In genomic region chr12:99220333-99220732, GRCm38 (mm10) we compare ENCODE assay signal across 9 mouse cellular contexts.
DNase-seq lines count a peak whose midpoint lies in the region; ATAC-seq and TF ChIP-seq lines count a peak whose summit lies in the region.
"Had no signal": no experiment of that assay in that cellular context is flagged by ENCODE, and none has a peak within 500 bp of the region (broad histone marks: within the 10 kb centered on the region; RNA-seq: fewer than 3 reads in every experiment).

No protein-coding gene starts in this region.

- no peak overlapping the region for H3K4me3 ChIP-seq in kidney, postnatal 0 days (replicated peaks; ENCODE audit: low read depth, low read length)
- H3K4me3 ChIP-seq in kidney, embryonic 14.5 days (ENCODE audit: low read length): no peak overlapping the region
- H3K4me3 ChIP-seq in forebrain, embryonic 15.5 days: no peak overlapping the region
- no peak overlapping the region for H3K4me3 ChIP-seq in limb, embryonic 10.5 days
- H3K4me3 ChIP-seq in heart, embryonic 10.5 days: no peak overlapping the region
- H3K4me3 ChIP-seq: embryonic facial prominence, embryonic 13.5 days had no signal

- TF ChIP-seq CTCF in kidney, postnatal 0 days (IDR thresholded peaks at IDR 0.05; ENCODE audit: low read depth): no peak

- no peak overlapping the region for H3K9ac ChIP-seq in kidney, postnatal 0 days (ENCODE audit: low read depth, low read length)
- H3K9ac ChIP-seq in kidney, embryonic 14.5 days (ENCODE audit: low read depth, low read length): no peak overlapping the region
- no peak overlapping the region for H3K9ac ChIP-seq in forebrain, embryonic 15.5 days (replicated peaks)
- H3K9ac ChIP-seq: embryonic facial prominence, embryonic 13.5 days had no signal

- WGBS in kidney, postnatal 0 days: 42% methylated on average over 8 of the region's 8 CpGs
- 31% methylated on average over 8 of the region's 8 CpGs for WGBS in kidney, embryonic 14.5 days
- WGBS in forebrain, embryonic 15.5 days: 4% methylated on average over 8 of the region's 8 CpGs
- WGBS in limb, embryonic 10.5 days: 34% methylated on average over 8 of the region's 8 CpGs
- WGBS in heart, embryonic 10.5 days: 80% methylated on average over 8 of the region's 8 CpGs

- ATAC-seq in kidney, postnatal 0 days (replicated peaks; ENCODE audit: low FRiP score, low read depth): no peak
- ATAC-seq in kidney, embryonic 14.5 days (ENCODE audit: low FRiP score, low TSS enrichment): no peak
- ATAC-seq in forebrain, embryonic 15.5 days (replicated peaks): peak; percentile 49

- H3K9me3 ChIP-seq in kidney, postnatal 0 days (replicated peaks; ENCODE audit: low read length): no peaks in the 10 kb centered on the region
- no peaks in the 10 kb centered on the region for H3K9me3 ChIP-seq in kidney, embryonic 14.5 days (ENCODE audit: control insufficient read depth, low read length)
- H3K9me3 ChIP-seq in forebrain, embryonic 15.5 days: no peaks in the 10 kb centered on the region
- no peaks in the 10 kb centered on the region for H3K9me3 ChIP-seq in limb, embryonic 10.5 days (replicated peaks)
- H3K9me3 ChIP-seq in heart, embryonic 10.5 days: no peaks in the 10 kb centered on the region
- H3K9me3 ChIP-seq: embryonic facial prominence, embryonic 13.5 days had no signal

- H3K27ac ChIP-seq in kidney, postnatal 0 days: no peak overlapping the region
- H3K27ac ChIP-seq in kidney, embryonic 14.5 days (ENCODE audit: low read depth, low read length): no peak overlapping the region
- peak overlapping the region; percentile 62 for H3K27ac ChIP-seq in forebrain, embryonic 15.5 days (replicated peaks)
- H3K27ac ChIP-seq in limb, embryonic 10.5 days: no peak overlapping the region
- H3K27ac ChIP-seq in heart, embryonic 10.5 days: no peak overlapping the region
- H3K27ac ChIP-seq: embryonic facial prominence, embryonic 13.5 days had no signal

- no peaks in the 10 kb centered on the region for H3K27me3 ChIP-seq in kidney, postnatal 0 days (ENCODE audit: insufficient read depth, low read length)
- H3K27me3 ChIP-seq in kidney, embryonic 14.5 days (ENCODE audit: control insufficient read depth, insufficient read depth, low read length): no peaks in the 10 kb centered on the region
- no peaks in the 10 kb centered on the region for H3K27me3 ChIP-seq in forebrain, embryonic 15.5 days
- H3K27me3 ChIP-seq in limb, embryonic 10.5 days (ENCODE audit: low read depth, poor library complexity, severe bottlenecking): no peaks in the 10 kb centered on the region
- no peaks in the 10 kb centered on the region for H3K27me3 ChIP-seq in heart, embryonic 10.5 days (ENCODE audit: insufficient read depth, poor library complexity, severe bottlenecking)
- H3K27me3 ChIP-seq: embryonic facial prominence, embryonic 13.5 days had no signal

- peaks cover 10% of the 10 kb centered on the region; the same call in 1 of the 2 replicates for H3K4me1 ChIP-seq in kidney, postnatal 0 days (replicated peaks; ENCODE audit: insufficient read depth, low read length)
- peaks cover 14% of the 10 kb centered on the region; the same call in 1 of the 2 replicates for H3K4me1 ChIP-seq in kidney, embryonic 14.5 days (ENCODE audit: control insufficient read depth, insufficient read depth, low read length)
- H3K4me1 ChIP-seq in forebrain, embryonic 15.5 days: peaks cover 83% of the 10 kb centered on the region
- H3K4me1 ChIP-seq in limb, embryonic 10.5 days: peaks cover 54% of the 10 kb centered on the region
- peaks cover 73% of the 10 kb centered on the region for H3K4me1 ChIP-seq in heart, embryonic 10.5 days

- DNase-seq in kidney, postnatal 0 days (ENCODE audit: low spot score): peak; percentile 21
- DNase-seq in limb, embryonic 10.5 days (ENCODE audit: low spot score): peak; percentile 79
- DNase-seq in right cerebral cortex, postnatal 25 days: peak; percentile 42
- DNase-seq in heart, embryonic 10.5 days (ENCODE audit: low spot score): no peak
- no peak for DNase-seq in testis, postnatal 14 days (ENCODE audit: low spot score)
- no peak for DNase-seq in heart, adult 8-10 months (ENCODE audit: low spot score)

- no peaks in the 10 kb centered on the region for H3K36me3 ChIP-seq in kidney, postnatal 0 days (ENCODE audit: insufficient read depth, low read length)
- H3K36me3 ChIP-seq in kidney, embryonic 14.5 days (ENCODE audit: control insufficient read depth, insufficient read depth, low read length): no peaks in the 10 kb centered on the region
- no peaks in the 10 kb centered on the region for H3K36me3 ChIP-seq in forebrain, embryonic 15.5 days
- H3K36me3 ChIP-seq in limb, embryonic 10.5 days: peaks cover 6% of the 10 kb centered on the region; the same call in 1 of the 2 replicates
- H3K36me3 ChIP-seq in heart, embryonic 10.5 days: no peaks in the 10 kb centered on the region
- H3K36me3 ChIP-seq: embryonic facial prominence, embryonic 13.5 days had no signal

- H3K4me2 ChIP-seq in kidney, postnatal 0 days (ENCODE audit: low read length): no peak overlapping the region
- H3K4me2 ChIP-seq in kidney, embryonic 14.5 days (replicated peaks; ENCODE audit: low read depth, low read length): no peak overlapping the region
- H3K4me2 ChIP-seq in forebrain, embryonic 15.5 days (replicated peaks): peak overlapping the region; percentile 20; the same call in 1 of the 2 replicates
- H3K4me2 ChIP-seq: embryonic facial prominence, embryonic 13.5 days had no signal

Comparison
In these comparisons a context has a peak if more than half of its experiments do, and no peak if none do; other contexts are left out.
1. DNase-seq: peak in kidney, postnatal 0 days (single experiment), limb, embryonic 10.5 days (single experiment) and right cerebral cortex, postnatal 25 days (single experiment); none in heart, embryonic 10.5 days (single experiment), testis, postnatal 14 days (single experiment) and heart, adult 8-10 months (single experiment).